ENCODE assay signal across 19 mouse cellular contexts in the genomic region with DNA sequence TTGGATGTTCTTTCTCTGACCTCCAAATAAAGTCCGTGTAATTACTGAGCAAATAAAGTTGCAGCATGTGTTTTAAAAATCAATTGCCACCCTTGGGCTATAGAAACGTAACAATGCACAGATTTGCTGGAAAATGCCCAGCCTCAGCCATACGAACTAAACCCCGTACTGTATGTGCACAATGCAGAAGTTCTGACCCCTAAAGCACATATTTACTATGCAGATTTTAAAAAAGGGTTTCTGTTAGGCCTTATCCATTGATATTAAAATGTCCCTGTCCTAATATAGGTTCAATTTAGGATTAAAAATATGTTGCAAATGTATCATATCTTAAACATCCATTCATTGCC.
DNase-seq lines count a peak whose midpoint lies in the region; ATAC-seq and TF ChIP-seq lines count a peak whose summit lies in the region.
"Had no signal": no experiment of that assay in that cellular context is flagged by ENCODE, and none has a peak within 500 bp of the region (broad histone marks: within the 10 kb centered on the region; RNA-seq: fewer than 3 reads in every experiment).

No protein-coding gene starts in this region.

- no peak for TF ChIP-seq CTCF in midbrain, postnatal 0 days (IDR thresholded peaks at IDR 0.05)
- TF ChIP-seq CTCF in heart, adult 2 months (IDR thresholded peaks at IDR 0.05) = no peak

- no peaks in the 10 kb centered on the region for H3K9me3 ChIP-seq in midbrain, embryonic 10.5 days (replicated peaks)
- no peaks in the 10 kb centered on the region for H3K9me3 ChIP-seq in midbrain, postnatal 0 days (ENCODE audit: low read length)
- 0 out of 2 replicates have a peak, but pooled peaks cover 4% of the 10 kb centered on the region for H3K9me3 ChIP-seq in forebrain, embryonic 12.5 days
- no peaks in the 10 kb centered on the region for H3K9me3 ChIP-seq in forebrain, embryonic 15.5 days
- H3K9me3 ChIP-seq: embryonic facial prominence, embryonic 10.5 days; heart, embryonic 13.5 days; hindbrain, embryonic 12.5 days had no signal

- no peak overlapping the region for H3K9ac ChIP-seq in midbrain, postnatal 0 days (replicated peaks; ENCODE audit: low read length, poor library complexity, severe bottlenecking)
- H3K9ac ChIP-seq in forebrain, embryonic 12.5 days = no peak overlapping the region
- no peak overlapping the region for H3K9ac ChIP-seq in forebrain, embryonic 15.5 days (replicated peaks)
- no peak overlapping the region for H3K9ac ChIP-seq in heart, adult 2 months (ENCODE audit: low read depth, low read length)
- H3K9ac ChIP-seq: heart, embryonic 13.5 days; hindbrain, embryonic 12.5 days had no signal

- no peak for ATAC-seq in midbrain, postnatal 0 days (ENCODE audit: low FRiP score)
- peak; percentile 62; the same call in 1 of the 2 replicates for ATAC-seq in forebrain, embryonic 12.5 days (ENCODE audit: low FRiP score)
- no peak for ATAC-seq in forebrain, embryonic 15.5 days (replicated peaks)
- ATAC-seq: activated CD4-positive, CD25-positive, alpha-beta regulatory T cell, adult 4 months; hindbrain, embryonic 16.5 days; inflammation-experienced regulatory T-cells, adult 6 months; Patski had no signal

- no peak overlapping the region for H3K4me2 ChIP-seq in midbrain, postnatal 0 days (ENCODE audit: low read depth, low read length, poor library complexity, severe bottlenecking)
- H3K4me2 ChIP-seq in forebrain, embryonic 12.5 days = peak overlapping the region; percentile 15; the same call in 1 of the 2 replicates
- H3K4me2 ChIP-seq in forebrain, embryonic 15.5 days (replicated peaks) = 0 out of 2 replicates have a peak overlapping the region, but pooled peaks have one; percentile 2
- H3K4me2 ChIP-seq: heart, embryonic 13.5 days; hindbrain, embryonic 12.5 days had no signal

- no peaks in the 10 kb centered on the region for H3K79me2 ChIP-seq in heart, adult 2 months (replicated peaks; ENCODE audit: control insufficient read depth, insufficient read depth, low read length)

- H3K27me3 ChIP-seq in midbrain, embryonic 10.5 days (ENCODE audit: low read depth, poor library complexity, severe bottlenecking) = peaks cover 27% of the 10 kb centered on the region
- no peaks in the 10 kb centered on the region for H3K27me3 ChIP-seq in midbrain, postnatal 0 days (ENCODE audit: insufficient read depth, low read length)
- H3K27me3 ChIP-seq in forebrain, embryonic 12.5 days = peaks cover 63% of the 10 kb centered on the region
- peaks cover 33% of the 10 kb centered on the region for H3K27me3 ChIP-seq in forebrain, embryonic 15.5 days
- no peaks in the 10 kb centered on the region for H3K27me3 ChIP-seq in heart, adult 2 months (ENCODE audit: control insufficient read depth, insufficient read depth, low read length)
- H3K27me3 ChIP-seq: CH12.LX; heart, embryonic 13.5 days; hindbrain, embryonic 12.5 days had no signal

- TF ChIP-seq POLR2A in heart, adult 2 months (IDR thresholded peaks at IDR 0.05; ENCODE audit: insufficient read depth, low read depth, low read length) = no peak

- no peak for TF ChIP-seq EP300 in heart, adult 2 months (IDR thresholded peaks at IDR 0.05; ENCODE audit: insufficient read depth, low read depth, low read length)

- intact Hi-C loops in heart, adult 2 months (cut with DNase I) = no loop called here

- H3K4me1 ChIP-seq in midbrain, embryonic 10.5 days = peaks cover 31% of the 10 kb centered on the region
- no peaks in the 10 kb centered on the region for H3K4me1 ChIP-seq in midbrain, postnatal 0 days (ENCODE audit: insufficient read depth, low read length)
- peaks cover 27% of the 10 kb centered on the region for H3K4me1 ChIP-seq in forebrain, embryonic 12.5 days
- H3K4me1 ChIP-seq in forebrain, embryonic 15.5 days = peaks cover 15% of the 10 kb centered on the region
- H3K4me1 ChIP-seq in heart, adult 2 months (ENCODE audit: control insufficient read depth, insufficient read depth, low read length) = no peaks in the 10 kb centered on the region

- H3K27ac ChIP-seq in midbrain, embryonic 10.5 days (replicated peaks) = peak overlapping the region; percentile 64; the same call in 1 of the 2 replicates
- H3K27ac ChIP-seq in midbrain, postnatal 0 days (ENCODE audit: low read depth, low read length) = no peak overlapping the region
- H3K27ac ChIP-seq in forebrain, embryonic 12.5 days = no peak overlapping the region
- no peak overlapping the region for H3K27ac ChIP-seq in forebrain, embryonic 15.5 days (replicated peaks)
- no peak overlapping the region for H3K27ac ChIP-seq in heart, adult 2 months
- H3K27ac ChIP-seq: embryonic facial prominence, embryonic 10.5 days; heart, embryonic 13.5 days; hindbrain, embryonic 12.5 days had no signal

- 43% methylated on average over 4 of the region's 4 CpGs for WGBS in midbrain, embryonic 10.5 days
- WGBS in midbrain, postnatal 0 days = 18% methylated on average over 4 of the region's 4 CpGs
- 9% methylated on average over 4 of the region's 4 CpGs for WGBS in forebrain, embryonic 12.5 days
- 2% methylated on average over 4 of the region's 4 CpGs for WGBS in forebrain, embryonic 15.5 days
- WGBS in heart, adult 2 months = 65% methylated on average over 4 of the region's 4 CpGs

- DNase-seq in midbrain, embryonic 10.5 days (ENCODE audit: low spot score) = no peak
- no peak for DNase-seq in midbrain, postnatal 0 days (ENCODE audit: low spot score)
- DNase-seq in adrenal gland, adult 2 months = no peak
- no peak for DNase-seq in heart, adult 2 months
- DNase-seq: adrenal gland, postnatal 25 days; cerebellum, adult 18-20 months; cerebellum, postnatal 10 days; gastrocnemius, postnatal 14 days; heart, postnatal 4 days had no signal

- H3K36me3 ChIP-seq in midbrain, embryonic 10.5 days = peaks cover 25% of the 10 kb centered on the region
- no peaks in the 10 kb centered on the region for H3K36me3 ChIP-seq in midbrain, postnatal 0 days (ENCODE audit: insufficient read depth, low read length)
- no peaks in the 10 kb centered on the region for H3K36me3 ChIP-seq in forebrain, embryonic 12.5 days (replicated peaks)
- no peaks in the 10 kb centered on the region for H3K36me3 ChIP-seq in forebrain, embryonic 15.5 days
- H3K36me3 ChIP-seq in heart, adult 2 months (ENCODE audit: control insufficient read depth, insufficient read depth, low read length) = no peaks in the 10 kb centered on the region
- H3K36me3 ChIP-seq: embryonic facial prominence, embryonic 10.5 days; heart, embryonic 13.5 days; hindbrain, embryonic 12.5 days had no signal

- H3K4me3 ChIP-seq in midbrain, embryonic 10.5 days = peak overlapping the region; percentile 12; the same call in 1 of the 2 replicates
- H3K4me3 ChIP-seq in midbrain, postnatal 0 days (ENCODE audit: low read depth, low read length) = no peak overlapping the region
- H3K4me3 ChIP-seq in forebrain, embryonic 12.5 days (replicated peaks) = no peak overlapping the region
- H3K4me3 ChIP-seq in forebrain, embryonic 15.5 days = no peak overlapping the region
- H3K4me3 ChIP-seq in heart, adult 2 months = no peak overlapping the region
- H3K4me3 ChIP-seq: embryonic facial prominence, embryonic 10.5 days; heart, embryonic 13.5 days; hindbrain, embryonic 12.5 days had no signal
